Mouse (Mus musculus) yolk sac, embryonic 10.5 days (tissue): ENCODE results near the gene Vmn1r88.
"Not testable (repeated sequence)": the region's sequence is repeated elsewhere in the genome, so short reads cannot be mapped to it uniquely, and the experiment has no call there.

Experiments
- DNase-seq: peaks from one replicate; pipeline ENCODE4 v3.0.0-alpha.2; 2017; ENCODE audit warnings: low spot score

The Vmn1r88 gene

DNA sequence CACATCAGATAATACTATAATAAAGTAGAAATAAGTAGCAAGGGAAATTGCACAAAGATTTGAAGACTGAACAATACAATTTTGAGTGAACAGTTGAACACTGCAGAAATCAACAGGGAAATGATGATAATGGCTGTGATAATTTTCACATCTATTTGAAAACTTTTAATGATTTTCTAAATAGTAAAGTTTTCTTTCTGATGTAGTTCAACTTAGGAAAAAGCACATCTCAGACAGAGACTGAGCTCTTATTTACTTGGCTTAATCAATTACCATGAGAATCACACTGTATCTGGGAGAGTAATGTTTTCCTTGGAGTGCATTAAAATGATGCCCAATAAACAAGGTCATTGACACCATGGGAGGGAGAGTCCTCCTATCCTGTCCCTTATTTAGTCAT, at the start of gene Vmn1r88:
TSS of gene Vmn1r88 (plus strand) at position 301 of the 400 bp plus-strand sequence.
- DNase-seq: no peak

DNA sequence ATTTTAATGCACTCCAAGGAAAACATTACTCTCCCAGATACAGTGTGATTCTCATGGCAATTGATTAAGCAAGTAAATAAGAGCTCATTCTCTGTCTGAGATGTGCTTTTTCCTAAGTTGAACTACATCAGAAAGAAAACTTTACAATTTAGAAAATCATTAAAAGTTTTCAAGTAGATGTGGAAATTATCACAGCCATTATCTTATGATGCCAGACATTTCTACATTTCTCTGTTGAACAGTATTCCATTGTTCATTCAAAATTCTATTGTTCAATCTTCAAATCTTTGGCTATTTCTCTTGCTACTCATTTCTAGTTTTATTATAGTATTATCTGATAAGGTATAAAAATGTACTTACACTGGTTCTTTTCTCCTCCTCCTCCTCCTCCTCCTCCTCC, 39.6 kb upstream of the Vmn1r88 start, which contains the start of gene Vmn1r86:
TSS of gene Vmn1r86 (minus strand) at position 101 of the 400 bp plus-strand sequence.
- no peak for DNase-seq

DNA sequence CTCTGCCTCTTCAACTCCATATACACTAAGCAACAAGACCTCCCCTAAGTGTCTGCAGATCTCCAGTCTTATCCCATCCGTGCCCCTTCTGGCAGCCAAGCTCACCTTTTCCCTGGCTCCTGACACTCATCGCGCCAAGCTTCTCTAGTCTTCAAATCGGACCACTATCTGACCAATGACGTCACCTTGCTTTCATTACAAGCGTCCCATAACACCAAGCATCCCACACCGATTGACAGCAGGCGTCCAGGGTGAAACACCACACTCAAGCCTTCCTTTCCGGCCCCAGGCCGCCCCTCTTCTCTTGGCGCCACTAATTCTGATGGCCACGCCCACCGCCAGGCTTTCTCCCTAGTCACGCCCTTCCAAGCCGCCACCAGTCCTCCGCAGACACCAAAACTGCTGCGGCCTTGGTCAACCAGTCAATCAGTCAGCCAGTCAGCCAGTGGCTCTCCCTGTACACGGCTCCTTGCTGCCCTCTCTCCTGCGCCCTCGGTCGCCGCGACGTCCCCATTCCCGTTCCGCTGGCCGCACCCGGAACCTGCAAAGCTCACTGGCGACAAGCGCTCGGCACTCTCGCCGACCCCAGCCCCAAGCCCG, 35.7 kb upstream of the Vmn1r88 start:
- DNase-seq: not testable (repeated sequence)

- no peak for DNase-seq
Measured at GRCm38 (mm10) chr7:13131856-13132255, 27.5 kb upstream of the Vmn1r88 start.

DNA sequence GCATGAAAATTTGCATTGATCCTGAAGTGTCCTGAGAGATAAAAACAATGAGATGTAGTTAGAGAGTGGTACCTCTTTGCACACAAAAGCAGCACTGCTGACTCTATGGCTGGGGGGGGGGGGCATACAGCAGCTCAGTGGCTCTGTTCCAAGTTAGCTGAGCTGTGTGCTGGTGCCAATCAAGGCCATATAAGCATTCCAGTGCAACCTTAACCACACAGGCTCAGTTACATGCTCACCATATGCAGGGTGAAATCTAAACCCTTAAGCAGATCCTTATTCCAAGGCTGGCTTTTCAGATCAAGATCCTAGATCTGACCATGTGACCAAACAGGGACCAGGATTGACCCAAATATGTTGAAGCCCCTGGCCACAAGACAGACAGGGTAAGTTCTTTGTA, 22.0 kb upstream of the Vmn1r88 start:
- DNase-seq: no peak

DNA sequence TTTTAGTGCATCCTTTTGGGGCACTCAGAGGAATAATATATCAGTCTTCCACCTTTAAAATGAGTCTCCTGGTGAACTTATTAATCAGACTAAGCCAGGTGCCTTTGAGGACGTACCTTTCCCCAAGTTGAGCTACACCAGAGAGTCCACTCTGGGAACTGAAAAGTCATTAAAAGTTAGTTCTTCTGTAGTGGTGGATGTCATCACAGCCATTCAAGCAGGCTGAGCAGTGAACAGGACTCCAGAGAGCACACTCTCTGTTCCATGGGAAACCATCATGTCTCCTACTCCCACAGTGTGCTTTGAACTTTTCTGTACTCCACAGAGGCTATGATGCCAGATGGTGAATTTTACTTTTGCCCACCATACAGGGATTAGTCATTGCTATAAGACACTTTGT, 19.3 kb upstream of the Vmn1r88 start, which contains the start of gene Vmn1r87:
TSS of gene Vmn1r87 (minus strand) at position 101 of the 400 bp plus-strand sequence.
- DNase-seq: no peak

DNA sequence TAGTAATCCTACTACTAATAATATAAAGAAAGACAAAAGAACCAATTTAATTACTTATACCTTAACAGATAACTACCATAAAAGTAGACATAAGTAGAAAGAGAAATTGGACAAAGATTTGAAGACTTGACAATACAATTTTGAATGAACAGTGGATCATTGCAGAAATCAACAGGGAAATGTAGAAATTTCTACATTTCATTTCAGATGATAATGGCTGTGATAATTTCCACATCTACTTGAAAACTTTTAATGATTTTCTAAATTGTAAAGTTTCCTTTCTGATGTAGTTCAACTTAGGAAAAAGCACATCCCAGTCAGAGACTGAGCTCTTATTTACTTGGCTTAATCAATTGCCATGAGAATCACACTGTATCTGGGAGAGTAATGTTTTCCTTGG, 53.4 kb downstream of the Vmn1r88 start, which contains the start of gene Vmn1r89:
TSS of gene Vmn1r89 (plus strand) at position 301 of the 400 bp plus-strand sequence.
- no peak for DNase-seq
